Mouse (Mus musculus) G1E-ER4 (cell line): ENCODE results near the gene Msx2. TPM values are rescaled to one million over a fixed set of nuclear protein-coding genes. Genes with fewer than 3 reads are reported as not detected.

Experiments used
- GATA1 ChIP-seq: IDR thresholded peaks from one replicate; pipeline ENCODE4 v1.8.0; 2012; ENCODE audit warnings: low read length, inconsistent platforms
- polyA plus RNA-seq: library from polyadenylated mRNA; stranded (reverse); fragments of >175 nt; gene quantifications from 2 replicates; pipeline ENCODE4 v1.2.3, GENCODE M21; 2012

The Msx2 gene
- not detected in 2 replicates for polyA plus RNA-seq

- TF ChIP-seq GATA1, result no peak
Observed at GRCm38 (mm10) chr13:53472614-53473124, at the start of gene Msx2. Msx2 (minus strand) TSS chr13:53473074.

GRCm38 (mm10) chr13:53521468-53521867, 48.6 kb upstream of the Msx2 start:
- no peak for TF ChIP-seq GATA1

GRCm38 (mm10) chr13:53520343-53520937, 47.6 kb upstream of the Msx2 start:
- no peak for TF ChIP-seq GATA1

- TF ChIP-seq GATA1, result no peak
Observed at GRCm38 (mm10) chr13:53519727-53520126, 46.9 kb upstream of the Msx2 start.

- TF ChIP-seq GATA1, result no peak
Observed at GRCm38 (mm10) chr13:53518306-53518705, 45.4 kb upstream of the Msx2 start.

- TF ChIP-seq GATA1, result no peak
Observed at GRCm38 (mm10) chr13:53514574-53514973, 41.7 kb upstream of the Msx2 start.

GRCm38 (mm10) chr13:53511366-53511765, 38.5 kb upstream of the Msx2 start:
- TF ChIP-seq GATA1, result no peak

GRCm38 (mm10) chr13:53502406-53502805, 29.5 kb upstream of the Msx2 start:
- TF ChIP-seq GATA1, result no peak

GRCm38 (mm10) chr13:53501561-53502253, 28.8 kb upstream of the Msx2 start:
- no peak for TF ChIP-seq GATA1

GRCm38 (mm10) chr13:53501057-53501456, 28.2 kb upstream of the Msx2 start:
- TF ChIP-seq GATA1, result no peak

GRCm38 (mm10) chr13:53486512-53486911, 13.6 kb upstream of the Msx2 start:
- TF ChIP-seq GATA1, result no peak

- no peak for TF ChIP-seq GATA1
Observed at GRCm38 (mm10) chr13:53475701-53476188, 2.9 kb upstream of the Msx2 start.

- no peak for TF ChIP-seq GATA1
Observed at GRCm38 (mm10) chr13:53474491-53474890, 1.6 kb upstream of the Msx2 start.

GRCm38 (mm10) chr13:53473991-53474390, 1.1 kb upstream of the Msx2 start:
- no peak for TF ChIP-seq GATA1

- no peak for TF ChIP-seq GATA1
Observed at GRCm38 (mm10) chr13:53473291-53473690, 417 bp upstream of the Msx2 start.

GRCm38 (mm10) chr13:53471926-53472613, 804 bp downstream of the Msx2 start:
- no peak for TF ChIP-seq GATA1
